Mouse (Mus musculus): ENCODE measurements around the gene Setx.

Setx gene

DNA sequence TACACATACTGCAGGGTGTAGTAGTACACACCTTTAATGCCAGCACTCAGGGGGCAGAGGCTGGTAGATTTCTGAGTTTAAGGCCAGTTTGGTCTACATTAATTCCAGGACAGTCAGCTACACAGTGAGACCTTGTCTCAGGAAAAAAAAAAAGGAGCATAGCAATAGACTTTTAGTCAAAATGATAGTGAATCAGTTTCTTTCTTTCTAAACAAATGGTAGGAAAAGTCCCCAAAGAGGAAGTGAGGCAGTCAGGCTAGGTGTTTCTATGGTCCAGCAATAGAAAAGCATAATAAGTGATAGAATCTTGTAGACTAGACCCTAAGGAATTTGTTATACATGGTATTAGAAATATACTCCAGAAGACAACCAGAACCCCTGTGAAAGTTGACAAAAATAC, 11.2 kb downstream of the Setx start:
- no peak for DNase-seq (ENCODE audit: low spot score)

DNA sequence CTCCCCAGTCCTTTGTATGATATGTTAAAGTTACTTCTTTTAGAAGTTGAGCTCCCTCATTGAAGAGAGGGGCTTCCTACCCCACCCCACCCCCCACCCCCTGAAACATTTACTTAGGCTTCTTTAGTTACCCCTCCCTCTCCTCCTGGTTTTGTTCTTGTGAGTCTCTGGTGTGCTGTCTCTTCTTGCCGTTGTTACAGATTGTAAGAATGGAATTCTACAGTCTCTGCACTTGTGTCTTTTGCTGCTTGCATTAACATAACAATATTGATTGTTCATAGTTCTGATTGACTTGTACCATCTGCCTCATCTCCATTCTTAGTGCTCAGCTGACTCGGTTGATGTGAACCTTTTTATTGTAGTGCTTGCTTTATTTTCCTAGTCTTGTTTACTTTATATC, 28.0 kb downstream of the Setx start:
- no peak for DNase-seq (ENCODE audit: low spot score)

DNA sequence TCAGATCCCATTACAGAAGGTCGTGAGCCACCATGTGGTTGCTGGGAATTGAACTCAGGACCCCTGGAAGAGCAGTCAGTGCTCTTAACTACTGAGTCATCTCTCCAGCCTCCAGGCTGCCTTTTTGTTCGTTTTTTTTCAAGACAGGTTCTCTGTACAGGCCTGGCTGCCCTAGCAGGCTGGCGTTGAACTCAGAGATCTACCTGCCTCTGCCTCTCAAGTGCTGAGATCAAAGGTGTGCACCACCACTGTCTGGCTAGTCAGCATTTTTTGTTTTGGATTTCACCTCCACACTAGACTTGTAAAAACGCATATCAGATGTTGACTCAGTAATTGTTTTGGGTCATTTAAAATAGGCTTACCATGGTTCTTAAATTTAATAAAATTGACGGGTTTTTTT, 44.1 kb downstream of the Setx start:
- DNase-seq (ENCODE audit: low spot score) = no peak

GRCm38 (mm10) chr2:29174887-29175286, 50.9 kb downstream of the Setx start:
- peak; percentile 26 for DNase-seq (ENCODE audit: low spot score)

DNA sequence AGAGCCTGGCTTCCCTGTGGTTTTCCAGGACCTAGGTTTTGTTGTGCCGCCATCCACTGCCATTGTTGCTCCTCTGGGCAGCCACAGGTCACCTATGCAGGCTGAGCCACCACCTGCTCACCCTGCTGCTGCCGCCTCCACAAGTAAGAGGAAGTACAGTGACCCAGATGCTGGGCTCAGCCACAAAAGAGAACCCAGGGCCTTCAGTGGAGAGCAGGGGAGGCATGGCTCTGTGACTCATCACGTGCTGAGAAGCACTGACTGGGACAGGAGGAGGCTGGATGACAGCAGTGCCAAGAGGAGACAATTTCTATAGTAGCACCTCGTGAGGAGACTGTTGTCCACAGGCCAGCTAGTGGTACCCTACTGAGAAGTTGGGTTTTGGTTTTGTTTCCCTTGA, 55.8 kb downstream of the Setx start:
- DNase-seq (ENCODE audit: low spot score) = no peak

GRCm38 (mm10) chr2:29181111-29181510, 57.1 kb downstream of the Setx start:
- DNase-seq (ENCODE audit: low spot score) = no peak

DNA sequence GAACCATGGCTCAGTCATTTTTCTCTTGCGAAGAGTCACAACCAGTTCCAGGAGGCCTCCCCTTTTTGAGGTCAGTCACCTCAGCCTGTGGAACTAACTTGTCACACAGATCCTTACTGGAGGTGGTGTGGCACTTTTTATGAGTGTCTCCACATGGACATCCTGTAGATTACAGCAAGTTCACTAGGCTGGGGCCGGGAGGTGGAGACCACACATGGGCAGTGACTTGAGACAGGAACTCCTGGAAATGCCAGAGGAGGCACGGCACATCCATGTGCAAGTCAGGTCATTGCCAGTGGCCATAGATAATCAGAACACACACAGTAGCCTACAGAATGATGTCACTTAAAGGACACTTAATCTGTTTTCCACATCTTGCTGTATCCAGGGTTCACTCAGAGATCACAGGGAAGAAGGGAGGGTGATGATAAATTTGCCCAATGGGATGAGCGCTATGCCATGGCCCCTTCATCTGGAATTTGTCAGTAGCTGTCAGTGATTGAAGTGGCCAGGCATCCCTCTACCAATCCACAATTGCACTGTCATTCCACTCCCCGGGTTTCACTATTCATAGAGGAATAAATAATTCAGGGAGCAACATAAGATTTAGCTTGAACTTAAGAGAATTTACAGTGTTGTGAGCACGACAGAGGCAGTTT, 59.4 kb downstream of the Setx start:
- no peak for DNase-seq (ENCODE audit: low spot score)

DNA sequence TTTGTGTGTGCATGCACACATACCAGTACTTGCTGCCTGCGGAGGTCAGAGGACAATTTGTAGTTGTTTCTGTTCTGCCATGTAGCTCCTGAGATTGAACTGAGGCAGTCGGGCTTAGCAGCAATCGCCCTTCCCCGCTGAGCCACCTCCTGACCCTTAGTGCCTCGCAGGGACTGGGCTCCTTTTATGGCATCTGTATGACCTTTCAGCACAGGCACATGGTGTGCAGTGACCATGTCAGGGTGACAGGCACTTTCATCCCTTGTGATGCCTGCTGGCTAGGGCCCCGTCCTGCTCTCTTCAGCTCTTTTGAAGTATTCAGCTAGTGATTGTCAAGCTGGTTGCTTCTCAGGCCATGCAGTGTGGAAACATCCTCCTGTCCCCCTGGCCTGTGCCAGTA, 62.2 kb downstream of the Setx start:
- DNase-seq (ENCODE audit: low spot score) = no peak

DNA sequence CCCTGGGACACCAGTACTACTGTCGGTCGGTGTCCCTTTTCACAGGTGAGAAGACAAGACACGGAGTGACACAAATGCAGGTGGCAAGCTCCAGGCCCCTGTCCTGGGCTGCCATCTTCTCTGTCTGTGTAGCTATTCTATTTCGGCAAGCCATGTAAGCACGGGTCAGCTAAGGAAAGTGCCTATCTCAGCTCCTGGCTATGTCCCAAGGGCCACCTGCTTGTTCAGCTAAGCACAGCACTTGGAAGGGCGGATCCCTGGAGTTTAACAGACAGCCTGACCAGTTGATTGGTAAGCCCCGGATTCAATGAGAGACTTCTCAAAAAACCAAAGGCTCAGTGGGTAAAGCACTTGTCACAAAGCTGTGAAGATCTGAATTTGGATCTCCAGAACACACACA, 66.4 kb downstream of the Setx start:
- no peak for DNase-seq (ENCODE audit: low spot score)

GRCm38 (mm10) chr2:29191216-29192215, 67.5 kb downstream of the Setx start:
- DNase-seq (ENCODE audit: low spot score) = no peak

DNA sequence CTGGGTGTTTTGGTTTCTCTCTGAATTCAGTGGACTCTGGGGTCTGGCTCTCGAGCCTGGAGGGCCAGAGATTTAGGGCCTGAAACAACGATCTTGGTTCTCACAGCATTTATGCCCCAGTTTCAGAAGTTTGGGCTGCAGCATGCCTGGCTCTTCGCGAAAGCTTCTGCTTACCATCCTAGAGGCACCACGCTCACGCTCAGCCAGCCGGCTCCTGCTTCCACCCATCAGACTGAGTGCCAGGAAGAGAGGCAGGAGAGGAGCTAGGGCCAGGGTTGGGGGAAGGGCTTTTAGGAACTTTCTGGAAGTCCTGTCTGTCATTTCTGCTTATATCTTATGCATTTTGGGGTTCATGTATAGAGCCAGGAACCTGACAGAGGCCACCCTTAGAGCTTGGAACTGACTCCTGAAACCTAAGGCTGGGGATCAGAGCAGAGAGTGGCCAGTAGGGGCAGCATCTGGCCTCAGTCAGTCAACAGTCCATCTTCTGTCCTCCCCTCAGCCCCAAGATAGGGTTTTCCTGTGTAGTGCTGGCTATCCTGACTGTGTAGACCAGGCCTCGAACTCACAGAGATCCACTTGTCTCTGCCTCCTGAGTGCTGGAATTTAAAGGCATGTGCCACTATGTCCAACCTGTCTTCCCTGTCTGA, 68.8 kb downstream of the Setx start:
- no peak for DNase-seq (ENCODE audit: low spot score)

- DNase-seq (ENCODE audit: low spot score) = no peak
Observed at GRCm38 (mm10) chr2:29193819-29194546, 70.0 kb downstream of the Setx start.

GRCm38 (mm10) chr2:29194547-29195463, 70.8 kb downstream of the Setx start:
- DNase-seq (ENCODE audit: low spot score) = peak; percentile 78

- DNase-seq (ENCODE audit: low spot score) = no peak
Observed at GRCm38 (mm10) chr2:29196844-29197243, 72.9 kb downstream of the Setx start.

DNA sequence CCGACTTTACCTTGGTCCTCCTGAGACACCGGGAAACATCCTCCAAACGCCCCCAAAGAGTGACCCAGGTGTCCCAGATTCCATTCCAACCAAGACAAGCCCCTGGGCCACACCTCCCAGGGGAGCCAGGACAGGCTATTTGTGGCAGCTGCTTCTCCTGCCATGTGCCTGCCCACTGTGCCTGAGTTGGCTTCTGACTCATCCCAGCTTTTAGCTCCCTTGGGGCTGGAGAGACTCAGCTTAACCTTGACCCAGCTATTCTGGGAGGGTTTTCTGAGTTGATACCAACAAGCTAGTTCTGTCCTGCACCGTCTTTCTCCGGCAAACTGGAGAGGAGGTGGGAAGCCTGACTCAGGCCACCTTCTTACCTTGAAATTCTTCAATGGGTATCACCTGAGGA, 74.5 kb downstream of the Setx start:
- DNase-seq (ENCODE audit: low spot score) = no peak

DNA sequence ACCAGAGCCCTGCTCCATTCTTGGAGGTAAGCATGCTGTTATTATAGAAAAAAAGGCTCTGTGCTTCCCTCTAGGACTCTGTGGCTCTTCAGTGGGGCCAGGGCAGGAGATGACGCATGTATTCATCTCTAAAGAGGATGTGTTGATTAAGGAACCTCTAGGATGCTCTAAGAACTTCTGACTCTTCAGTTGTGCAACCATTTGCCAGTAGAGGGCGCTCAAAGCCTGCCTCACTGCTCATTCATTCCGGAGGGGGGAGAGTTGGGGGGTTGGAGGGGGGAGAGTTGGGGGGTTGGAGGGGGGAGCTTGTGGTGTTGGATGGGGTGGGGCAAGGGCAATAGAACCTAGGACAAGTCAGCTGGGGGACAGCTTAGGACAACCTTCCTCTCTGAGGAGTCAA, 75.9 kb downstream of the Setx start:
- DNase-seq (ENCODE audit: low spot score) = peak; percentile 53

- no peak for DNase-seq (ENCODE audit: low spot score)
Observed at GRCm38 (mm10) chr2:29201223-29201955, 77.4 kb downstream of the Setx start.

GRCm38 (mm10) chr2:29206156-29206555, 82.2 kb downstream of the Setx start:
- no peak for DNase-seq (ENCODE audit: low spot score)

DNA sequence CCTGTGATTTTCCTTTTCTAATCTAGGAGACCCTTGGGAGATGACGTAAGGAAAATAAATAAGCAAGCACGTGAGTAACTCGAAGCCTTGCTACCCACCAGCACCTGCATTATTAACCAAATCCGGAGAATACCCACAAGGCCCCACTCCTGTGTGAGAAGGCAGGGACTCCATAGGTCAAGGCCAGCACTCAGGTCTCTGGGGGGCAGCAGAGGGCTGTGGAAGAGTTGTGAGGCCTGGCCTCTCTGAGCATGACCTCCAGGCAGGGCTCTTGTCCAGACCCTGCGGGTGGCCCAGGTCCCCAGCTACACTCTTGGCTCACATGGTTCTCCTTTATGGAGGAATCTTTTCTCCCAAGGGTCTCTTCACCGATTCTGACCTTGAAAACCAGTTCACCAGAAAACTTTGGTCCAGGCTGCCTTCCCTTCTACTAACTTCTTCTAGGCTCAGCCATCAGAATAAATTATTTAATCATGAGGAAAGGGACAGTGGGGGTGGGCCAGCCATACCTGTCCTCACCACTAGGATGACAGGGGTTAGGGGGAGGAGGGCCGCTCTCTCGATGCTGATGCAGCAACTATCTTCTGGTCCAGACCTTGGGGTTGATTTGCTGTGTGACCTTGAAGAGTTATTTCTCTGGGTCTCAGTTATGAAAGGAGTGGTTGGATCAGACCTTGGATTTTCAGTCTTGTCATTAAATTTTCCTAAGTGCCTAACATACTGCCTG, 92.5 kb downstream of the Setx start:
- peak; percentile 46 for DNase-seq (ENCODE audit: low spot score)

DNA sequence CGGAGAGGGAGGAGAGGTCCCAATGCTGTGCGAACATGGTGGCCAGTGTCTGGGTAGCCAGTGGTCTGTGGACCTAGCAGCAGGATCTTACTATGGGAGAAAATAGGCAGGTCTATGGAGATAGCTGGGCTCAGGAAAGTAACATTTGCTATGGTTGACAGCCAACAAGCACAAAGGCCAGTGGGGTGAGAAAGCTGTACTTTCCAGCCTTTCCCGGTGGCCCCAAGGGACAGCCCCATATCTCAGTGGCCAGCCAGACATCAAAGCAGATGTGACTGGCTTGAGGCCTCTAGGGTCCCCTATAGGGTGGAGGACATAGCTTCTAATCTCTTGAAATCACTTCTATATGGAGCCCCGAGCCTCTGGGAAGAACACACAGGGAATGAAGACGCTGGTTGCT, 93.1 kb downstream of the Setx start:
- no peak for DNase-seq (ENCODE audit: low spot score)
